Mouse (Mus musculus): Measurements from ENCODE around the gene Slc11a1.

Slc11a1 gene

GRCm38 (mm10) chr1:74353453-74354229 is 21.4 kb upstream of the Slc11a1 start:
- no peak for DNase-seq

- no peak for DNase-seq
Observed at GRCm38 (mm10) chr1:74357531-74357930, 17.5 kb upstream of the Slc11a1 start.

GRCm38 (mm10) chr1:74359952-74360517 is 15.0 kb upstream of the Slc11a1 start:
- no peak for DNase-seq

GRCm38 (mm10) chr1:74361812-74362211 is 13.2 kb upstream of the Slc11a1 start, which contains the start of gene Catip:
Catip (plus strand) TSS chr1:74362108.
- DNase-seq: peak; percentile 85

- DNase-seq: no peak
Observed at GRCm38 (mm10) chr1:74362325-74363229, 12.4 kb upstream of the Slc11a1 start.

GRCm38 (mm10) chr1:74363437-74363836 is 11.6 kb upstream of the Slc11a1 start:
- no peak for DNase-seq

GRCm38 (mm10) chr1:74364270-74364669 is 10.7 kb upstream of the Slc11a1 start:
- DNase-seq: no peak

- peak; percentile 65 for DNase-seq
Observed at GRCm38 (mm10) chr1:74367886-74368645, 6.9 kb upstream of the Slc11a1 start.

GRCm38 (mm10) chr1:74370040-74370439 is 5.0 kb upstream of the Slc11a1 start:
- DNase-seq: no peak

- DNase-seq: no peak
Observed at GRCm38 (mm10) chr1:74373372-74373771, 1.6 kb upstream of the Slc11a1 start.

GRCm38 (mm10) chr1:74375561-74375960 is 566 bp downstream of the Slc11a1 start:
- no peak for DNase-seq

- no peak for DNase-seq
Observed at GRCm38 (mm10) chr1:74376396-74376795, 1.4 kb downstream of the Slc11a1 start.

GRCm38 (mm10) chr1:74379058-74379504 is 4.1 kb downstream of the Slc11a1 start:
- DNase-seq: no peak

GRCm38 (mm10) chr1:74380484-74380883 is 5.5 kb downstream of the Slc11a1 start:
- DNase-seq: no peak

- no peak for DNase-seq
Observed at GRCm38 (mm10) chr1:74381588-74382021, 6.6 kb downstream of the Slc11a1 start.

GRCm38 (mm10) chr1:74383385-74383784 is 8.4 kb downstream of the Slc11a1 start:
- no peak for DNase-seq

GRCm38 (mm10) chr1:74384525-74384924 is 9.5 kb downstream of the Slc11a1 start:
- no peak for DNase-seq

- DNase-seq: no peak
Observed at GRCm38 (mm10) chr1:74385064-74385463, 10.1 kb downstream of the Slc11a1 start.

GRCm38 (mm10) chr1:74385531-74385930 is 10.5 kb downstream of the Slc11a1 start:
- DNase-seq: no peak

- no peak for DNase-seq
Observed at GRCm38 (mm10) chr1:74386363-74386713, 11.3 kb downstream of the Slc11a1 start.

GRCm38 (mm10) chr1:74386714-74387385 is 11.9 kb downstream of the Slc11a1 start:
- DNase-seq: peak; percentile 96

All from kidney, postnatal 14 days (tissue).